11 mouse cellular contexts compared by ENCODE assay signal in the genomic region with DNA sequence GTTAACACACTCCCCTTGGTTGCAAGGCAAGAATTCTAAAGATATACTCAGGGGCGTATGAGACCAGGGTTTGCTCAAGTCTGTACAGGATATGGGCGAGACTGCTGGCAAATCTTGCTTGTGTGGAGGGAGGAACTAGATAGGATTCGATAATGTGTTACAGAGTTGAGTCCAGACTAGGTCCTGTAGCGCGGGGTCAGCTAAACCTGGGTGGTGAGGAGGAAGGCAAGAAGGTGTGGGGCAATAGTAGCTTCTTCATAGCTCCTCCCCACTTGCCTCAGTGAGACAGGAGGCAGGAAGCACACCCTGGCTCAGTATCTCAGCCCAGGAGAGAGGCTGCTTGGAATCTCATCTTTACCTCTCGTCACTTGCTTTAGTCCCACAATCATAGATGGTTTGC. TPM values are rescaled to one million over a fixed set of nuclear protein-coding genes. Genes with fewer than 3 reads are reported as not detected.
A peak's percentile ranks its signal among the peaks of the same experiment; 100 is the strongest.
DNase-seq lines count a peak whose midpoint lies in the region; ATAC-seq and TF ChIP-seq lines count a peak whose summit lies in the region.
"Had no signal": no experiment of that assay in that cellular context is flagged by ENCODE, and none has a peak within 500 bp of the region (broad histone marks: within the 10 kb centered on the region; RNA-seq: fewer than 3 reads in every experiment).

No protein-coding gene starts in this region.

- H3K27me3 ChIP-seq in heart, embryonic 12.5 days (replicated peaks), result no peaks in the 10 kb centered on the region
- peaks cover 5% of the 10 kb centered on the region; the same call in 1 of the 2 replicates for H3K27me3 ChIP-seq in liver, postnatal 0 days (ENCODE audit: insufficient read depth, low read length)
- H3K27me3 ChIP-seq in heart, embryonic 15.5 days, result no peaks in the 10 kb centered on the region
- no peaks in the 10 kb centered on the region for H3K27me3 ChIP-seq in limb, embryonic 12.5 days
- H3K27me3 ChIP-seq: midbrain, embryonic 15.5 days had no signal

- no peak overlapping the region for H3K9ac ChIP-seq in heart, embryonic 12.5 days
- H3K9ac ChIP-seq in liver, postnatal 0 days (replicated peaks), result no peak overlapping the region
- no peak overlapping the region for H3K9ac ChIP-seq in heart, embryonic 15.5 days
- H3K9ac ChIP-seq in limb, embryonic 12.5 days (replicated peaks), result no peak overlapping the region
- H3K9ac ChIP-seq: midbrain, embryonic 15.5 days had no signal

- no peak overlapping the region for H3K4me3 ChIP-seq in heart, embryonic 12.5 days
- no peak overlapping the region for H3K4me3 ChIP-seq in liver, postnatal 0 days (ENCODE audit: low read depth, low read length)
- no peak overlapping the region for H3K4me3 ChIP-seq in heart, embryonic 15.5 days
- no peak overlapping the region for H3K4me3 ChIP-seq in limb, embryonic 12.5 days (replicated peaks)
- H3K4me3 ChIP-seq: midbrain, embryonic 15.5 days had no signal

- no peak for TF ChIP-seq EP300 in liver, postnatal 0 days (IDR thresholded peaks at IDR 0.05; ENCODE audit: low read depth)

- H3K9me3 ChIP-seq in heart, embryonic 12.5 days (replicated peaks), result no peaks in the 10 kb centered on the region; the same call in 1 of the 2 replicates
- no peaks in the 10 kb centered on the region for H3K9me3 ChIP-seq in liver, postnatal 0 days (ENCODE audit: low read length)
- no peaks in the 10 kb centered on the region for H3K9me3 ChIP-seq in heart, embryonic 15.5 days (replicated peaks)
- H3K9me3 ChIP-seq in limb, embryonic 12.5 days, result no peaks in the 10 kb centered on the region
- H3K9me3 ChIP-seq: midbrain, embryonic 15.5 days had no signal

- H3K4me2 ChIP-seq in heart, embryonic 12.5 days, result no peak overlapping the region
- H3K4me2 ChIP-seq in liver, postnatal 0 days (ENCODE audit: low read depth, low read length), result no peak overlapping the region
- H3K4me2 ChIP-seq in heart, embryonic 15.5 days, result no peak overlapping the region
- H3K4me2 ChIP-seq in limb, embryonic 12.5 days, result no peak overlapping the region
- H3K4me2 ChIP-seq: midbrain, embryonic 15.5 days had no signal

- intact Hi-C loops in heart, postnatal 10 days (cut with DNase I), result loop anchor here (10.0 kb wide), 1 partner anchor 194 kb away; no protein-coding TSS in a partner anchor
- intact Hi-C loops in left cerebral cortex, postnatal 36 days (cut with DNase I), result loop anchor here (10.0 kb wide), 1 partner anchor 194 kb away; no protein-coding TSS in a partner anchor

- DNase-seq in heart, postnatal 10 days, result no peak
- DNase-seq in liver, postnatal 0 days, result peak; percentile 11
- no peak for DNase-seq in liver
- DNase-seq in left cerebral cortex, postnatal 36 days (ENCODE audit: low spot score in 2 of 2), result no peak
- DNase-seq in cerebellum, postnatal 14 days, result no peak
- DNase-seq: gastrocnemius, postnatal 10 days; kidney, adult 11 months had no signal

- H3K27ac ChIP-seq in heart, embryonic 12.5 days (ENCODE audit: poor library complexity, severe bottlenecking), result 0 out of 2 replicates have a peak overlapping the region, but pooled peaks have one; percentile 32
- H3K27ac ChIP-seq in liver, postnatal 0 days (ENCODE audit: low read depth), result no peak overlapping the region
- 0 out of 2 replicates have a peak overlapping the region, but pooled peaks have one; percentile 16 for H3K27ac ChIP-seq in heart, embryonic 15.5 days
- no peak overlapping the region for H3K27ac ChIP-seq in limb, embryonic 12.5 days
- H3K27ac ChIP-seq: midbrain, embryonic 15.5 days had no signal

- H3K4me1 ChIP-seq in heart, embryonic 12.5 days (replicated peaks), result peaks cover 16% of the 10 kb centered on the region; the same call in 1 of the 2 replicates
- 0 out of 2 replicates have a peak, but pooled peaks cover 6% of the 10 kb centered on the region for H3K4me1 ChIP-seq in liver, postnatal 0 days (ENCODE audit: insufficient read depth)
- peaks cover 5% of the 10 kb centered on the region for H3K4me1 ChIP-seq in heart, embryonic 15.5 days (replicated peaks)
- H3K4me1 ChIP-seq in limb, embryonic 12.5 days (replicated peaks), result peaks cover 5% of the 10 kb centered on the region; the same call in 1 of the 2 replicates
- H3K4me1 ChIP-seq: midbrain, embryonic 15.5 days had no signal

- WGBS in heart, embryonic 12.5 days, result 58% methylated on average over 6 of the region's 6 CpGs
- WGBS in liver, postnatal 0 days (ENCODE audit: insufficient replicate concordance), result 50% methylated on average over 6 of the region's 6 CpGs
- WGBS in heart, embryonic 15.5 days, result 66% methylated on average over 6 of the region's 6 CpGs
- whole genome bisulfite sequencing in limb, embryonic 12.5 days, result 88% methylated on average over 6 of the region's 6 CpGs

- peak; percentile 52; the same call in 1 of the 2 replicates for ATAC-seq in heart, embryonic 12.5 days (ENCODE audit: insufficient number of reproducible peaks, low FRiP score)
- no peak for ATAC-seq in liver, postnatal 0 days
- ATAC-seq in heart, embryonic 15.5 days (replicated peaks; ENCODE audit: insufficient number of reproducible peaks, insufficient read depth, low FRiP score, low read depth), result no peak
- ATAC-seq in limb, embryonic 12.5 days (ENCODE audit: insufficient number of reproducible peaks, insufficient read depth, low FRiP score, low TSS enrichment, low read depth), result peak; percentile 58; the same call in 1 of the 2 replicates

- no peak for TF ChIP-seq CTCF in liver, postnatal 0 days (IDR thresholded peaks at IDR 0.05; ENCODE audit: low read depth)

- H3K36me3 ChIP-seq in heart, embryonic 12.5 days, result no peaks in the 10 kb centered on the region
- no peaks in the 10 kb centered on the region for H3K36me3 ChIP-seq in liver, postnatal 0 days (replicated peaks; ENCODE audit: insufficient read depth, low read length)
- no peaks in the 10 kb centered on the region for H3K36me3 ChIP-seq in heart, embryonic 15.5 days
- H3K36me3 ChIP-seq in limb, embryonic 12.5 days, result no peaks in the 10 kb centered on the region
- H3K36me3 ChIP-seq: midbrain, embryonic 15.5 days had no signal

RNA-seq across cellular contexts. Expression of a gene that starts 12.9 kb away (rescaled TPM):
- 26.6 and 29.8 TPM in 2 replicates for polyA plus RNA-seq in heart, embryonic 12.5 days (2016; fragmentation: Nextera tagmentation; extraction: Ambion mirVana)
- total RNA-seq in heart, postnatal 10 days (2021), result 10 to 100 TPM; 10.1 to 13.0 TPM
- 3.0 and 3.4 TPM in 2 replicates for polyA plus RNA-seq in liver, postnatal 0 days (2015; fragmentation: Nextera tagmentation; extraction: Ambion mirVana)
- polyA plus RNA-seq in heart, embryonic 15.5 days (2015; fragmentation: Nextera tagmentation; extraction: Ambion mirVana), result 21.9 and 24.9 TPM in 2 replicates
- polyA plus RNA-seq in limb, embryonic 12.5 days (2016; fragmentation: Nextera tagmentation; extraction: Ambion mirVana), result 33.3 and 33.6 TPM in 2 replicates
- total RNA-seq in left cerebral cortex, postnatal 36 days (2021), result 10 to 100 TPM; 19.9 to 22.9 TPM

RNA-seq across cellular contexts. Expression of a gene that starts 16.1 kb away (rescaled TPM):
- polyA plus RNA-seq in heart, embryonic 12.5 days (2016; fragmentation: Nextera tagmentation; extraction: Ambion mirVana), result 43.1 and 47.7 TPM in 2 replicates
- total RNA-seq in heart, postnatal 10 days (2021), result 10 to 100 TPM; 58.3 to 65.7 TPM
- 1.6 and 1.7 TPM in 2 replicates for polyA plus RNA-seq in liver, postnatal 0 days (2015; fragmentation: Nextera tagmentation; extraction: Ambion mirVana)
- 36.1 and 36.5 TPM in 2 replicates for polyA plus RNA-seq in heart, embryonic 15.5 days (2015; fragmentation: Nextera tagmentation; extraction: Ambion mirVana)
- 8.8 and 9.9 TPM in 2 replicates for polyA plus RNA-seq in limb, embryonic 12.5 days (2016; fragmentation: Nextera tagmentation; extraction: Ambion mirVana)
- 10 to 100 TPM; 15.9 to 21.5 TPM for total RNA-seq in left cerebral cortex, postnatal 36 days (2021)

Comparison
In these comparisons a context has a peak if more than half of its experiments do, and no peak if none do; other contexts are left out.
1. ATAC-seq: peak in heart, embryonic 12.5 days (single experiment) and limb, embryonic 12.5 days (single experiment); none in liver, postnatal 0 days (single experiment) and heart, embryonic 15.5 days (single experiment).
2. H3K27ac ChIP-seq: peak in heart, embryonic 12.5 days (single experiment) and heart, embryonic 15.5 days (single experiment); none in liver, postnatal 0 days (single experiment) and limb, embryonic 12.5 days (single experiment).